Mouse (Mus musculus): ENCODE measurements around the gene Serinc4. TPM values are rescaled to one million over a fixed set of nuclear protein-coding genes. Genes with fewer than 3 reads are reported as not detected.

The Serinc4 gene
- total and polyA plus RNA-seq, 2 experiments, result 0.11 TPM; not detected in 1

- H3K36me3 ChIP-seq (ENCODE audit: control insufficient read depth, insufficient read depth, low read length), result peaks cover 33% of the 10 kb centered on the region
- H3K9ac ChIP-seq (ENCODE audit: low read depth, low read length), result peak overlapping the region; percentile 21; the same call in 1 of the 2 replicates
- peak overlapping the region; percentile 37 for H3K4me3 ChIP-seq (ENCODE audit: insufficient read depth, low read depth, low read length)
- peaks cover 23% of the 10 kb centered on the region for H3K4me1 ChIP-seq (ENCODE audit: control insufficient read depth, insufficient read depth, low read length)
- peaks cover 34% of the 10 kb centered on the region for H3K79me2 ChIP-seq (ENCODE audit: control insufficient read depth, insufficient read depth, low read length)
- no peak overlapping the region for H3K27ac ChIP-seq (replicated peaks; ENCODE audit: insufficient read depth, low read depth, low read length)
- TF ChIP-seq POLR2A (IDR thresholded peaks at IDR 0.05; ENCODE audit: extremely low read depth, insufficient read depth, low read length) (no peak), CTCF (IDR thresholded peaks at IDR 0.05; ENCODE audit: low read depth, low read length) (no peak)
- no peaks in the 10 kb centered on the region for H3K27me3 ChIP-seq (ENCODE audit: control insufficient read depth, insufficient read depth, low read length)
- peak; percentile 39 for DNase-seq (ENCODE audit: extremely low read depth, low read depth, low spot score)
- WGBS, result 59% methylated on average over 6 of the region's 6 CpGs
These were observed 40.2 kb downstream of the Serinc4 start for GRCm38 (mm10) chr2:121416356-121416755.

DNA sequence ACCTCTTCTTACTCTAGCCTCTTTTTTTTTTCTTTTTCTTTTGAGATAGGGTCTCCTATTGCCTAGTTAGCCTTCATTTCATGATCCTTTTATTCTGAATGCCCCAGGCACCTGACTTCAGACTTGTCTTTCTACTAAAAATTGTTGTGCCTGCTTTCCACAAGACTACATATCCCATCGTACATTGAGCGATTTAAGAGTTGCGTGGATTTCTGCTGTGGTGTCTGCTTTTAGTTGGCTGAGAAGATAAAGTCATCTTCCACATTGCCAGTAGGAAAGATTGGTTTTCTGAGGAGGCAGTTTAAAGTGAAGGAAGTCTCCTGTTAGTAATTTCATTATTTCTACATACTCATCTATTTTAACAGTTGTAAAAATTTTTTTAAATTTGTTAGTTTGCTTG, 41.0 kb downstream of the Serinc4 start:
- peaks cover 23% of the 10 kb centered on the region for H3K4me1 ChIP-seq (ENCODE audit: control insufficient read depth, insufficient read depth, low read length)
- TF ChIP-seq CTCF (IDR thresholded peaks at IDR 0.05; ENCODE audit: low read depth, low read length) (no peak), POLR2A (IDR thresholded peaks at IDR 0.05; ENCODE audit: extremely low read depth, insufficient read depth, low read length) (no peak)
- H3K36me3 ChIP-seq (ENCODE audit: control insufficient read depth, insufficient read depth, low read length), result peaks cover 31% of the 10 kb centered on the region
- WGBS, result 27% methylated on average over 3 of the region's 3 CpGs
- no peak overlapping the region for H3K27ac ChIP-seq (replicated peaks; ENCODE audit: insufficient read depth, low read depth, low read length)
- peak; percentile 20 for DNase-seq (ENCODE audit: extremely low read depth, low read depth, low spot score)
- H3K27me3 ChIP-seq (ENCODE audit: control insufficient read depth, insufficient read depth, low read length), result no peaks in the 10 kb centered on the region
- peak overlapping the region; percentile 59; the same call in 1 of the 2 replicates for H3K4me3 ChIP-seq (ENCODE audit: insufficient read depth, low read depth, low read length)
- peaks cover 32% of the 10 kb centered on the region for H3K79me2 ChIP-seq (ENCODE audit: control insufficient read depth, insufficient read depth, low read length)
- 0 out of 2 replicates have a peak overlapping the region, but pooled peaks have one; percentile 24 for H3K9ac ChIP-seq (ENCODE audit: low read depth, low read length)

DNA sequence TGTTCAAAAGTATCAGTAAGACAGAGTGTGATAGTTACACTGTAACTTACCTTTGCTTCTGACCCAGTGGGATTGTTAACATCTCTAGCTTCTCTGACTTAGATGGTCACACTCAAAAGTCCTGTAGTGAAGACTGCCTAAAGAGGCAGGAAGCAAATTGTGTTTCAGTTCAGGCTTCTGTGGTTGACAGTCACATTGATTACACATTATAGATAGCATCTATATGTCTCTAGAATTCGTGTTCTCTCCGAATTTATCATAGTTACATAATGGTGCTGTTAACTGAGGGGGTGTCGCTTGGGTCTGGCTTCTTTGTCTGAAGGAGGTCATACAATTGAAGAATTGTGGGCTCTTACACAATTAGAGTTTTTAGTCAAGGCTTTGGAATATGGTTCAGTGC, 41.5 kb downstream of the Serinc4 start:
- peak overlapping the region; percentile 59; the same call in 1 of the 2 replicates for H3K4me3 ChIP-seq (ENCODE audit: insufficient read depth, low read depth, low read length)
- DNase-seq (ENCODE audit: extremely low read depth, low read depth, low spot score), result peak; percentile 50
- TF ChIP-seq POLR2A (IDR thresholded peaks at IDR 0.05; ENCODE audit: extremely low read depth, insufficient read depth, low read length) (no peak), CTCF (IDR thresholded peaks at IDR 0.05; ENCODE audit: low read depth, low read length) (no peak)
- peaks cover 23% of the 10 kb centered on the region for H3K4me1 ChIP-seq (ENCODE audit: control insufficient read depth, insufficient read depth, low read length)
- H3K27me3 ChIP-seq (ENCODE audit: control insufficient read depth, insufficient read depth, low read length), result no peaks in the 10 kb centered on the region
- no peak overlapping the region for H3K27ac ChIP-seq (replicated peaks; ENCODE audit: insufficient read depth, low read depth, low read length)
- peaks cover 31% of the 10 kb centered on the region for H3K36me3 ChIP-seq (ENCODE audit: control insufficient read depth, insufficient read depth, low read length)
- H3K79me2 ChIP-seq (ENCODE audit: control insufficient read depth, insufficient read depth, low read length), result peaks cover 30% of the 10 kb centered on the region
- 7% methylated on average over 3 of the region's 3 CpGs for WGBS
- peak overlapping the region; percentile 39 for H3K9ac ChIP-seq (ENCODE audit: low read depth, low read length)

DNA sequence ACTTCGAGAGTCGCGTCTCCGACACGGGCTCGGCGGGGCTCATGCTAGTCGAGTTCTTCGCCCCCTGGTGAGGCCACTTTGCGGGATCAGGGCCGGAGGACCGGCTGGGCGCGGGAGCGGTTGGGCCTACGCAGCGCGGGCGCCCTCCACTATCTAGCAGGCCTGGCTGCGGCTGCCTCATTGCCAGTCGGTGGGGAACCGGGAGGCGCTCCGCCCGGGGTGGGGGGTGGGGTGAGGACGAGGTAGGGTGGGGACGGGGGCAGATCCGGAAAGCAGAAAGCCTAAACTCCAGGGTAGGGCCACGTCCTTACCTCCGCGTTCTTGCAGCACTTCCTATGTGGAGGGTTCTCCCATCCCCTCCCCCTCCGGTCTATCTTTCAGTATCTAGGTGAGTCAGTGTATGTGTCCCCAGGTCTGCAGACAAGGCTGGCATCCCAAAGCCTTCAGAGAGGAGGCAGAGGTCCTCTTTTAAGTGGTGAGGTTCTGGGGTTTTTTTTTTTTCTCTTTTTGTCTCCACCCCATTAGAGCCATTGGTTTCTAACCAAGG, 42.4 kb downstream of the Serinc4 start:
- peaks cover 20% of the 10 kb centered on the region for H3K4me1 ChIP-seq (ENCODE audit: control insufficient read depth, insufficient read depth, low read length)
- H3K27me3 ChIP-seq (ENCODE audit: control insufficient read depth, insufficient read depth, low read length), result no peaks in the 10 kb centered on the region
- peak; percentile 57 for DNase-seq (ENCODE audit: extremely low read depth, low read depth, low spot score)
- WGBS, result under 1% methylated on average over 32 of the region's 32 CpGs
- peak overlapping the region; percentile 96 for H3K4me3 ChIP-seq (ENCODE audit: insufficient read depth, low read depth, low read length)
- H3K9ac ChIP-seq (ENCODE audit: low read depth, low read length), result peak overlapping the region; percentile 99
- peaks cover 26% of the 10 kb centered on the region for H3K79me2 ChIP-seq (ENCODE audit: control insufficient read depth, insufficient read depth, low read length)
- no peak for TF ChIP-seq POLR2A (IDR thresholded peaks at IDR 0.05; ENCODE audit: extremely low read depth, insufficient read depth, low read length)
- no peak for TF ChIP-seq CTCF (IDR thresholded peaks at IDR 0.05; ENCODE audit: low read depth, low read length)
- peaks cover 26% of the 10 kb centered on the region for H3K36me3 ChIP-seq (ENCODE audit: control insufficient read depth, insufficient read depth, low read length)
- peak overlapping the region; percentile 95 for H3K27ac ChIP-seq (replicated peaks; ENCODE audit: insufficient read depth, low read depth, low read length)

DNA sequence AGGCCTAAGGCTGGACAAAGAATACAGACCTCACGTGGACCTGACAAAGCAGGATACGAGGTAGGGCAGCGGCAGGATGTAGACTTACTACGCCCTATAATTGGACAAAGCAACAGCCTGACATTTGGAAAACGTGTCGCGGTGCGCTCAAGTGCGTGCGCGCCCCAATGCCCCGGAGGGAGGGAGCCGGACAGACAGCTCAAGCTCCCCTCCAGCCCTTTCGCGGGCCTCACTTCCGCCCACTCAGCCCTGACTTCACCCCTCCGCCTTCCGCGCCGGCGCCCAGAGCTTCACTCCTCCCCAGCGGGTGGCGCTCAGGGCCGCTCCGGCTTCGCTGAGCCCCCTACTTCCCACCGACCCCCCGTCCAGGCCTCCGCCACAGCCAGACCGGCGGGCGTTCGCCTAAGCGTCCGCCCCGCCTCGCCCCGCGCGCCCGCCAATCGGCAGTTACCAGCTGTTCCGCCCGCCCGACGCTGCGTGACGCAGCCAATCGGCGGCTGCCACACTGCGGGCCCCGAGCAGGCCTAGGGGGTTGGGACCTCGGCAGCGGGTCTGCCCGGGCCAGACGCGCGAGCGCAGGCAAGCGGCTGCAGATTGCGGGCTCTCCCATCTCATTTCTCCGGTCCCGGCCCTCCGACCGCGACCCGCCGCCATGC, 43.1 kb downstream of the Serinc4 start, which contains the start of the genes Pdia3 and Catsper2:
TSS of gene Pdia3 (plus strand) at position 389 of the 656 bp plus-strand sequence.
TSS of gene Catsper2 (minus strand) at position 406 of the 656 bp plus-strand sequence.
- H3K9ac ChIP-seq (ENCODE audit: low read depth, low read length), result peak within 1 kb of the TSS; percentile 99
- no peaks in the 10 kb centered on the region for H3K27me3 ChIP-seq (ENCODE audit: control insufficient read depth, insufficient read depth, low read length)
- under 1% methylated on average over 68 of the region's 68 CpGs for WGBS
- H3K79me2 ChIP-seq (ENCODE audit: control insufficient read depth, insufficient read depth, low read length), result peaks cover 20% of the 10 kb centered on the region
- H3K36me3 ChIP-seq (ENCODE audit: control insufficient read depth, insufficient read depth, low read length), result peaks cover 19% of the 10 kb centered on the region
- peaks cover 20% of the 10 kb centered on the region for H3K4me1 ChIP-seq (ENCODE audit: control insufficient read depth, insufficient read depth, low read length)
- DNase-seq (ENCODE audit: extremely low read depth, low read depth, low spot score), result peak; percentile 83
- TF ChIP-seq CTCF (IDR thresholded peaks at IDR 0.05; ENCODE audit: low read depth, low read length), result peak; percentile 19; the same call in 1 of the 2 replicates
- peak; percentile 95 for TF ChIP-seq POLR2A (IDR thresholded peaks at IDR 0.05; ENCODE audit: extremely low read depth, insufficient read depth, low read length)
- H3K4me3 ChIP-seq (ENCODE audit: insufficient read depth, low read depth, low read length), result peak within 1 kb of the TSS; percentile 96
- peak within 1 kb of the TSS; percentile 95 for H3K27ac ChIP-seq (replicated peaks; ENCODE audit: insufficient read depth, low read depth, low read length)
